Mouse (Mus musculus): ENCODE measurements around the gene Melk. TPM values are rescaled to one million over a fixed set of nuclear protein-coding genes. Genes with fewer than 3 reads are reported as not detected.

The Melk gene
- polyA plus RNA-seq (2012), result 0.73 and 1.3 TPM in 2 replicates

DNA sequence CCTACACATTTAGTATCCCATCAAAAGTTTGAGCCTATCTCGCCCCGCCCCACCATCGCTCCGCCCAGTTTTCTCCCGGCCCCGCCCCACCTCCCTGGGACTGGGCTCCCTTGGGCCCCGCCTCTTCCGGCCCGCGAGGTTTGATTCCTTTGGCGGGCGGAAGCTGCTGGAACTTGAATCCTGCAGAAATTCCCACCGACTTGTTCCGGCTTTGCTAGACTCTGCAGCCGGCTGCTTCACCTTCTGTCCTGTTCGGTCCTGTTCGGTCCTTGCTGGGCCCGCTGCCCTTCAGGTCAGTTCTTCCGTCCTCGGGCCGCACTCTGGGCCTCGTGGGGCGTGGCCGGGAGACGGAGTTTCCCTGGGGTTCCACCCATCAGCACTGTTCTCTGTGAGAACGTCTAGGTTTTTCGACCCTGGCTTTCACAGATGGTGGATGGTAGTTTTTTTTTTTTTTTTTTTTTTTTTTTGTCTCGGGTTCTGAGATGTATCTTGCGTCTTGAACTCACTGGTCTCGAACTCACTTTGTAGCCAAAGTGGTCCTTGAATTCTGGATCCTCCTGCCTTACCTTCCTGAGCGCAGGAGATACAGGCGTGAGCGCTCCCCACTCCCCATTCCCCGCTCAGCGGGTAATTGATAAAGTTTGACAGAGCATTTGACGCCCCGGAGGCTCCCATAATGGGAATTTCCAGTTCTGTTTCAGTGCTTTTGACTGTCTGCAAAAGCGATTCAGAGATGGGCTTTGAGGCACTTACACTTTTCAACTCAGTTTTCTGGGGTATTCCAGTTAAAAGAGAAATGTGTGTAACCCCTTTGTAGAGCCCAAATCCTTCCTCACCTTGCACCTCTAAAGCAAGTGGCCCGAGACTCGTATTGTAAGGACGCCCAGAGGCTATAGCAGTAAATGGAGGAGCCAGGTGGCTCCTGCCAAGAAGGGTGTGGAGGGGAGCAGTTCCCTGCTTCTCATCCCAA is at the start of gene Melk:
Gene Melk, plus strand, starts transcription at position 96 of the 970 bp plus-strand sequence.
- TF ChIP-seq GATA1 (IDR thresholded peaks at IDR 0.05; ENCODE audit: low read length), result no peak

DNA sequence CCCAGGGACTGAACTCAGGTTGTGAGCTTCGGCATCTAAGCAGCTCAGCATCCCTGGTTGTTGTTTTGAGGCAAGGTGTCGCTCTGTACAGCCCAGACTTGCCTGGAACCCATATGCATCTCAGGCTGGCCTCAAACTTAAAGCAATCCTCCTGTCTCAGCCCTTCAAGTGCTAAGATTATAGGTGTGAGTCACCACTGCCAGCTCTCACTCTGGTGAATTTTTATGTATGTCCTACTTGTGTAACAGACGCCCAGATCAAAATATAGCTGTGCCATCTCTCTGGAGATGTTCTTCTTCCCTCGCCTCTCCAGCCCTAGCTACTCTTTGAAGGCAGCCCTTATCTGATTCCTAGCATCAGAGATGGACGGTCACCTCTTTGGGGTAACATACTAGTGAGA is 49.2 kb upstream of the Melk start:
- TF ChIP-seq GATA1 (IDR thresholded peaks at IDR 0.05; ENCODE audit: low read length), result no peak

DNA sequence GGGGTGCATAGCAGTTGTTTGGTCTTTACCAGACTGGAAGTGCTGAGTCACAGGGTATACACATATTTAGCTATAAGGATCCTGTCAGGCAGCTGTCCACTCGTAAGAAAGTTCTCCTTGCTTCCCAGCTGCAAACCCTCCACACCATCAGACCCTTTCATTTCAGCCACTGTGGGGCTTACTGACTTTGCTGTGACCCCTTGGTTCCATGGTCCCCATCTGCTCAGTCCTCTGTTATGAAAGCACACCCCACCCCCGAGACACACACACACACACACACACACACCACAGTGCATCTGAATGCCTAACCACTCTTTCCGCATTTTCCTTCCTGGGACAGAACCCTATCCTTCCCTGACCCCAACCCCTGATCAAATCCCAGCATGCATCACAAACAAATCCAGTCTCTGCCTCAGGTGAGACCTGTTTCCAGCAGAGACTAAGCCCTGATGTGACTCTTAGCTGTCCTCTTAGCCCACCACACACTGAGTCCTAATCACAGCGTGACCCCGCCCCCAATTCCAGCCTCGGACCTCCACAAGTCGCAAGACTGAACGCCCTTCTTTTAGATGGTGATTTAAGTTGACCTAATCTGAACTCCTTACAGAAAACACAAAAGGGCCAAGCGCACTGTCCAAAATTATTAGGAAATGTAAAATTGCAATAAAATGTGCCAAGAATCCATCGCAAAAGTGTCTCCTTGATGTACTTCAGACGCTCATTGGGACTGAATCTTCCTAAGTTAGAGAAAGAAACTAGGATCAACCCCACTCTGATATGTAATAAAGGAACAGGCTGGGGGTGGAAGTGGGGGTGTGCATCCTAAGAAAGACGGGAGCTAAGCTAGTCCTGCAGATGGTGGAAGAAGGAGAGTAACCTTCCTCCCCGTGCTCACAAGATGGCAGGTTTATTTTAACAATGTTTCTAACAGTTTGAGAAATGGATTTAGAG is 48.4 kb upstream of the Melk start:
- TF ChIP-seq GATA1 (IDR thresholded peaks at IDR 0.05; ENCODE audit: low read length), result no peak

DNA sequence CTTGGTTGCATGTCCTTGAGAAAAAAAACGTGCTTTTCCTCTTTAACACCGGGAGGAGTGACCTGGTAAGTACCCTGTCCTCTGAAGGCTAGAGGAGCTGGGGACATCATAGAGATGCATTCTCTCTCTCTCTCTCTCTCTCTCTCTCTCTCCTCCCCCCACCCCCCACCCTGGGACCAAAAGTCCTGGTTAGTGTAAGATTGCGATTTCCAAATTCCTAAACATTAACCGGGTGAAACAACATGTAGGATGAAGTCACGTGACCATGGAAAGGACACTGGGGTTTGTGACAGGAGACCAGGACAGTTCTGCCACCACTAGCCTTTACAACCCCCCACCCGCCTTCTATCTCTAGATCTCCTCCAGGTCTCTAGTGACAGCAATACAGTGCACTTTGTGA is 47.5 kb upstream of the Melk start:
- TF ChIP-seq GATA1 (IDR thresholded peaks at IDR 0.05; ENCODE audit: low read length), result no peak

DNA sequence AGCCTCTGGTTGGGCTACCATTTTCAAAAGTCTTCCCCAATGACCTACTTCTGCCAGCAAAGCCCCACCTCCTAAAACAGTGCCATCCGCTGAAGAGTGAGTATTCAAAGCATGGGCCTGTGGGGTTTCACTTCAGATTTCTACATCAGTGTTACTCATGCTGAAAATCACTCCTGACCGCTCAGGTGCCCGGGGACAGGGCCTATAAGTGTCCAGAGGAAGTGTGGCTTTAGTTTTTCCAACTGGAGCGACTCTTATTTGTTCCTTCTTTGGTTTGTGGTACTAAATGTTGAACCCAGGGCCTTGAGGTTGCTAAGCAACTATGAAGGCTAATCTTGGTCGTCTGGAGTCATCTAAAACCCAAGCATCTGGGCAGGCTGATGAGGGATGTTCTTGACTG is 46.1 kb upstream of the Melk start:
- no peak for TF ChIP-seq GATA1 (IDR thresholded peaks at IDR 0.05; ENCODE audit: low read length)

DNA sequence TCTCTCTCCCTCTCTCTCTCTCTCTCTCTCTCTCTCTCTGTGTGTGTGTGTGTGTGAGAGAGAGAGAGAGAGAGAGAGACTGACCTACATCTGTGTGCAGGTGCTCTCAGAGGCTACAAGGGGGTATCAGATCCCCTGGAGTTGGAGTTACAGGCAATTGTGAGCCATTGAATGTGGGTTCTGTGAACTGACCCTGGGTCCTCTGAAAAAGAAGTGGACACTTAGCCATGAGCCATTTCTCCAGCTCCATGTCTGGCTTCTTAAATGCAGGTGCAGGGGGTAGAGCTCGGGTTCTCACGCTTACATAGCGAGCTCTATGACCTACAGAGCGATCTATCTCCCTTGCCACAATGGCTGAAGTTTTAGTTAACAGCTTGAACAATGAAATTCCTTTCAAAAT is 41.5 kb upstream of the Melk start:
- no peak for TF ChIP-seq GATA1 (IDR thresholded peaks at IDR 0.05; ENCODE audit: low read length)

DNA sequence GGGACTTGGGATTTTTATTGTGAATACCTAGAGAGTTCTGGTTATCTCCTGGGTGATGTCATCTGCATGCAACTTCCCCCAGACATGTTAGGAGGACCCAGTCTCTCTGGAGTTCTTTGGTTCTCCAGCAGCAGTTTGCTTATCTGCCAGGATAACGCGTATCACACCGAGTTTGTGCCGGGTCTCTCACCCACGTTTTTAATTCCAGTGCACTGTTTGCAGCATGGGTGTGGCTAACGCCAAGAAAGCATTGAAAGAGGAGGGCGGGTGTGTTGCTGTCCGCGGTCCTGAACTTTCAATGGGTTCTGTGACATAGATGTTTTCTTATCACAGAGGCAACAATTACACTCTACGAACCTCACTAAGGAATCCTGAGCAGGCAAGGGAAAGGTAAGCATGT is 40.4 kb upstream of the Melk start:
- no peak for TF ChIP-seq GATA1 (IDR thresholded peaks at IDR 0.05; ENCODE audit: low read length)

DNA sequence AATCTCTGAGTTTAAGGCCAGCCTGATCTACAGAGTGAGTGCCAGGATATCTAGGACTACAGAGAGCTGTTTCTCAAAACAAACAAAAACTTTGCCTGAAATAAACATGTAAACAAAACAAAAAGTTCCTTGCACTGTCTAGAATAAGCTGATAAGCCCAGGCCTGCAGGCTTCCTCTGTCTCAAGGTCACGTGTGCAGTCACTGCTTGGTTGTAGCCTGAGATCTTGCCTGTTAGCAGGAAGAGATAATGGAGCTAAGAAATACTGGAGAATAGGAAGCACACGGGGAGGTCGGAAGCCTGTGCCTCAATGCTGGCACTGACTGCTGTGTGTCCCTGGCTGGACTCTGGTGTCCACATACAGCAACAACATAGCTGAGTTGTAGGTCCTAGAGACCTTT is 35.2 kb upstream of the Melk start:
- no peak for TF ChIP-seq GATA1 (IDR thresholded peaks at IDR 0.05; ENCODE audit: low read length)

DNA sequence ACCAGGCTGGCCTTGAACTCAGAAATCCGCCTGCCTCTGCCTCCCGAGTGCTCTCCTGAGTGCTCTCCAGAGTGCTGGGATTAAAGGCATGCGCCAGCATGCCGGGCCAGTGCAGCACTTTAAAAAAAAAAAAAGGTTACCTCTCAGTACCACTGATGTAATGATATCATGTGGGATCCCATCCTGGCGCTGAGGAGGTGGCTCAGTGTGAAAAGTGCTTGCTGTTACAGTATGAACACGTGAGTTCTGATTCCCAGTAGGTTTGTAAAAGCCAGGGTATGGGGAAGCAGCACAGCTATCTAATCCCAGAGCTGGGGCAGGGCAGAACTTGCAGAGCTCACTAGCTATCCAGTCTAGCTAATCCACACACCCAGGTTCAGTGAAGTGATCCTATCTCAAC is 33.2 kb upstream of the Melk start:
- TF ChIP-seq GATA1 (IDR thresholded peaks at IDR 0.05; ENCODE audit: low read length), result no peak

DNA sequence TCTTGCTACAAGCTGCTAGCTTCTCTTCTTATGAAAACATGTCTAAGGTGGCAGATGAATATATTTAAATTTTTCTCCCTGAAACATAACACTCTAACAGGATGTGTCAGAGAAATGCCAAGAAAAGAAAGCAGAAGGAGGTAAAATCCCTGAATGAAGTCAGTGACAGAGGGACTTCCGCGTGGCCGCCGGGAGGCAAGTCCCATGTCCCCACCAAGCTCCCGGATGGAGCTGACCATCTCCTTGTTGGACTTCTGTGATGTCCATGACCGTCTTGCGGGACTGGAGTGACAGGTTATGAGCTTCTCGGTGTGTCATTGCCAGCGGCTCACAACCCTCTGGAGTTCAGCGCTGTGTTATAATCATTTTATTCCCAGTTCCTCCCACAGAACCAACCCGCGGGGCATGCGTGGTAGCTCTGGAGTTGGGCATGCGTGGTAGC is 31.3 kb upstream of the Melk start:
- no peak for TF ChIP-seq GATA1 (IDR thresholded peaks at IDR 0.05; ENCODE audit: low read length)

DNA sequence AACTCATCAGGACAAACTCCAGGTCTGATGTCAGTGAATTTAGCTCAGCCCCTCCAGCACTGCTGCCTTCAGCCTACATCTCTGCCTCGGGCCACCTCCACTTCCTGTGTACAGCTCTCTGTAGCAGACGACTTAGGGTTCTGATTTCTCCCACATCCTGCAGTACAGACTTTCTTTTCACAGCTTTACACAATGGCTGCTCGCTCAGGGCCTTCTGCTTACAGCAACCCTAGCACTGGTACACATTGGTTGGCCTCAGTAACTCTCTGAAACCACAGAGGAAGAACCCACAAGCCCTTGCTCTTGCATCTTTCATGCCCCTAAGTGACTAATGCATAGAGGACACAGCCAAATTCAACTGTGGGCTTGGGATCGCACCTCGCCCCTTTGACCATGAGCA is 29.5 kb upstream of the Melk start:
- no peak for TF ChIP-seq GATA1 (IDR thresholded peaks at IDR 0.05; ENCODE audit: low read length)

DNA sequence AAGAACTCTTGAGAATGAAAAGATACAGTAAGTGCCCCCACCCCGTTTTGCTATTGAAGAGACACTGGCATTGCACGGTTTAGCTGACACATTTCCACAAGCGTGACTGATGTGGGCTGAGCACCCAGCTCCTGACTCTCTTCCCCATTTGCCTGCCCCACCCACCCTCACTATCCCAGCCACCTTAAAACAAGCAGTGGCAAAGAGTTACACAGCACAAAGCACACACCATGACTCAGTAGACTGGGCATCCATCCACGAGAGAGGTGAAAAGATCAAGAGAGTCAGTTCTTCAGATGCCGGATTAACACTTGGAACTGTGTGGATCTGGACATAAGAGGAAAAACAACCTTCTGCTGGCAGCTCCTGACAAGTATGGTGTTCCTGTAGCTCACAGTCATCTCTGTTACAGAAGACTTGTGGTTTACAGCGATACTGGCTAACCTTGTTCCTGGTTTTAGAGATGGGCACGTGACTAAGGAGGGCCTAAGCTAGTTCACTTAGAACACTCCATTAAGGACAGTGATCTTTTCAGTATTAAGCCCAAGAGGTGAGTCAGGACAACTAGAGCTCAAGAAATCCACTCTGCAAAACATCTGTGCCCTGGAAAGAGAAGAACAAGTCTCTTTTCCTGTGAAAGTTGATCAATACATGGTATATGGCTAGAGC is 18.9 kb upstream of the Melk start:
- TF ChIP-seq GATA1 (IDR thresholded peaks at IDR 0.05; ENCODE audit: low read length), result no peak

DNA sequence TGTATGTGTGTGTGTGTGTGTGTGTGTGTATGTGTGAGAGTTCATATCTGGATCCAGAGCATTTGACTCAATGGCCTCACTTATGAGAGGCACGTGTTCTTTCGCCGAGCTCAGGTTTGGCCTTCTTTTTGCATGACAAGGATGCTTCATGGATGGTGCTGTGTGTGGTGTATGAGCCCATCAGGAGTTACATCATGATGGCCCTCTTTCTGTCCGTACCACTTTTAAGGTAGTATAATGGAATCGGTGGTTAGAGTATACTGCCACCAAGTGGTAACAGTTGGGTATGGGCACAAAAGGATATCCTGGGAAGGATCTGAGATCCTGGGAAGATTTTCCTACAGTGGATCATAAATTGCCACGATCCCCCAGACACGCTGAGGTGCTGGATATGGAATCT is 8.1 kb upstream of the Melk start:
- TF ChIP-seq GATA1 (IDR thresholded peaks at IDR 0.05; ENCODE audit: low read length), result no peak

DNA sequence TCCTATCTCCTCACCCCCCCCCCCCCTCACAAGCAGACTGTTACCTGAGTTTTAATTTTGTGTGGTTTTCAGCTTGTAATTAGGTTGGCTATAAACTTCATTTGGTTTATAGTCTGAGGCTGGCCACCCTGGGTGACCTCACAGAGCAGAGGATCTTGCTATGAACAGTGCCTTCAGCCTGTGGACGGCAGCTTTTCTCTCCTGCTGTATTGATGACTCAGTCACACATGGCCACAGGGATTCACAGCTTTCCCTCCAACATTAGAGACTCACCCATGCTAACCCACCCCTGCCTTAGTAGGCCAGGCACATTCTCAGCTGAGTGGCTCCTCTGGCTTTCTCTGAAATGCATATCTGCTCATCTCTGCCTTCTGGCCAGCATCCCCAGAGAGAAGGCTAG is 4.8 kb upstream of the Melk start:
- no peak for TF ChIP-seq GATA1 (IDR thresholded peaks at IDR 0.05; ENCODE audit: low read length)

DNA sequence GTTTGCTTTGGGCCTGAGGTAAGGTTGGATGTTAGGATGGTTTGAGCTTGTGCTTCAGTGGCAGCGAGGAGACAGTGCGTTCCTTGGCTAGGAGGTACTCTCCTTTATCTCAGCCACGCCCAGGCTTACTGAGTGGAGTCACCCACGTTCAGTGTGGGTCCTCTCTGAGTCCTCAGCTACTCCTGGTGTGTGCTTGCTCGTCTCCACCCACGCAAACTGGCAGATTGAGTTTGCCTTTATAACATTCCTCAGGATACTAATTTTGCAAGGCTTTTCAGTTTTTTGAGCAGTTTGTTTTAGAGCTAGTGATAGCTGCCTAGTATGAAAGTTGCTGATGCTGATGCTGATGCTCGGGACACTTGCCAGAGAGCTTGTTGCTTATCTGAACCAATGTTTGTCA is 5.9 kb downstream of the Melk start:
- TF ChIP-seq GATA1 (IDR thresholded peaks at IDR 0.05; ENCODE audit: low read length), result no peak

DNA sequence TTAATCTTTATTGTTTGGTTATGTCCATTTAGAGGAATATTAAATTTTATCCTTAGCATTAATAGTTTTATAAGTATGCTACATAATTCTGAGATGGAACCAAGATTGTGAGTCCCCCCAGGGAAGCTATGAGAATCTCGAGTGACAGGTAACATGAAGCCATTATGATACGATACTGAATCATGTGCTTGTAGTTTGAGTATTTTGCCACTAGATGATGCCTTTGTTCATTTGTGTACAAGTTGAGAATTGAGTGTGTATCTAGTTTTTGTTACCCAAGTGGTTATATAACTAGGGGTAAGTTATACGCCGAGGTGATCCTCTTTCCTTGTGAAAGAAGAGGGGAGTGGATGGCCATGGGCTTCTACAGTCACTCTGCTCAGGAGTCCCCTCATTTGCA is 9.8 kb downstream of the Melk start:
- no peak for TF ChIP-seq GATA1 (IDR thresholded peaks at IDR 0.05; ENCODE audit: low read length)

Data from G1E-ER4 (cell line).